Mouse (Mus musculus) adrenal gland, adult 8-10 months (tissue): Measurements from ENCODE around the gene Olfr1293-ps. TPM values are rescaled to one million over a fixed set of nuclear protein-coding genes. Genes with fewer than 3 reads are reported as not detected.

Source experiments
- DNase-seq: peaks from one replicate; pipeline ENCODE4 v3.0.0; 2022
- total RNA-seq, 4 experiments: library from RNA; stranded (reverse); gene quantifications; 2 replicates each; pipeline ENCODE4 v1.2.4; 2022

Gene Olfr1293-ps
- total RNA-seq, result not detected

- DNase-seq, result no peak
These were observed at the start of gene Olfr1293-ps for GRCm38 (mm10) chr2:111524903-111525302. Olfr1293-ps (plus strand) TSS chr2:111525203.

GRCm38 (mm10) chr2:111480519-111480918, 44.5 kb upstream of the Olfr1293-ps start, which contains the start of gene Olfr1289:
Olfr1289 (plus strand) TSS chr2:111480819.
- DNase-seq, result no peak

- DNase-seq, result no peak
These were observed 31.3 kb upstream of the Olfr1293-ps start, which contains the start of gene Olfr1290 for GRCm38 (mm10) chr2:111493729-111494128. Olfr1290 (minus strand) TSS chr2:111493829.

- no peak for DNase-seq
These were observed 28.1 kb upstream of the Olfr1293-ps start, which contains the start of gene Olfr1291-ps1 for GRCm38 (mm10) chr2:111496880-111497279. Olfr1291-ps1 (plus strand) TSS chr2:111497180.

- no peak for DNase-seq
These were observed 7.6 kb upstream of the Olfr1293-ps start for GRCm38 (mm10) chr2:111517451-111517850.

- DNase-seq, result no peak
These were observed 15.2 kb downstream of the Olfr1293-ps start, which contains the start of gene Olfr1294 for GRCm38 (mm10) chr2:111540191-111540590. Olfr1294 (minus strand) TSS chr2:111540291.

GRCm38 (mm10) chr2:111569581-111569980, 44.6 kb downstream of the Olfr1293-ps start, which contains the start of gene Olfr1295:
Olfr1295 (minus strand) TSS chr2:111569681.
- DNase-seq, result no peak

Other genes with a start within 250 kb of the Olfr1293-ps start
- not detected for gene Olfr1278, start 235.1 kb upstream of the Olfr1293-ps start, total RNA-seq
- not detected for gene Olfr1279, start 224.6 kb upstream of the Olfr1293-ps start, total RNA-seq
- not detected for gene Olfr1280, start 211.2 kb upstream of the Olfr1293-ps start, total RNA-seq
- gene Olfr1281, start 198.7 kb upstream of the Olfr1293-ps start, total RNA-seq, result not detected
- not detected for gene Olfr1282, start 189.1 kb upstream of the Olfr1293-ps start, total RNA-seq
- gene Olfr1283, start 158.4 kb upstream of the Olfr1293-ps start, total RNA-seq, result not detected
- gene Olfr1284, start 149.7 kb upstream of the Olfr1293-ps start, total RNA-seq, result not detected
- gene Olfr1286, start 102.1 kb upstream of the Olfr1293-ps start, total RNA-seq, result not detected
- not detected for gene Olfr1287, start 76.1 kb upstream of the Olfr1293-ps start, total RNA-seq
- not detected for gene Olfr1288, start 51.1 kb upstream of the Olfr1293-ps start, total RNA-seq
- gene Olfr1289, start 44.4 kb upstream of the Olfr1293-ps start, total RNA-seq, result not detected
- not detected for gene Olfr1290, start 31.4 kb upstream of the Olfr1293-ps start, total RNA-seq
- gene Olfr1291-ps1, start 28.0 kb upstream of the Olfr1293-ps start, total RNA-seq, result not detected
- not detected for gene Olfr1294, start 15.1 kb downstream of the Olfr1293-ps start, total RNA-seq
- not detected for gene Olfr1295, start 44.5 kb downstream of the Olfr1293-ps start, total RNA-seq
- gene Olfr1297, start 101.3 kb downstream of the Olfr1293-ps start, total RNA-seq, result not detected
- not detected for gene Olfr1298, start 124.0 kb downstream of the Olfr1293-ps start, total RNA-seq
- gene Olfr1299, start 136.2 kb downstream of the Olfr1293-ps start, total RNA-seq, result not detected
- not detected for gene Olfr1301, start 225.8 kb downstream of the Olfr1293-ps start, total RNA-seq